Mouse (Mus musculus) bone marrow macrophage, adult 2 months (primary cell): ENCODE data around the gene Rab11fip3.

ENCODE experiments used
- CTCF ChIP-seq: IDR thresholded peaks from 2 replicates; pipeline ENCODE4 v1.5.1; 2012; ENCODE audit warnings: low read depth, mild to moderate bottlenecking, low read length, moderate library complexity
- POLR2A ChIP-seq: IDR thresholded peaks from 2 replicates; pipeline ENCODE4 v1.6.1; 2012; ENCODE audit warnings: mild to moderate bottlenecking, low read depth, low read length, borderline replicate concordance

GRCm38 (mm10) chr17:25948051-25948450 lies 121.3 kb downstream of the Rab11fip3 start:
- TF ChIP-seq POLR2A (no peak), CTCF (no peak)
